Mouse (Mus musculus) thymus, adult 2 months (tissue): ENCODE results near the gene Zfp523.

Experiments used
- CTCF ChIP-seq: fragments of 200-500 bp; IDR thresholded peaks from 2 replicates; pipeline ENCODE4 v1.5.1; 2012; ENCODE audit warnings: mild to moderate bottlenecking, control low read depth, low read length, moderate library complexity, borderline replicate concordance; ENCODE audit not compliant: control insufficient read depth, poor library complexity, insufficient read depth; ENCODE audit errors: extremely low read depth
- POLR2A ChIP-seq: fragments of 200-500 bp; IDR thresholded peaks from 2 replicates; pipeline ENCODE4 v1.6.1; 2012; ENCODE audit warnings: mild to moderate bottlenecking, low read length, control low read depth, moderate library complexity; ENCODE audit not compliant: control insufficient read depth, poor library complexity, insufficient read depth; ENCODE audit errors: extremely low read depth

GRCm38 (mm10) chr17:28240846-28241245, 63.9 kb downstream of the Zfp523 start:
- TF ChIP-seq CTCF (no peak), POLR2A (no peak)
